Mouse (Mus musculus) MEL (cell line): ENCODE data around the gene Vps18. TPM values are rescaled to one million over a fixed set of nuclear protein-coding genes. Genes with fewer than 3 reads are reported as not detected.
A peak's percentile ranks its signal among the peaks of the same experiment; 100 is the strongest.

Source experiments
- DNase-seq: peaks from one replicate; pipeline ENCODE4 v3.0.0; 2011; ENCODE audit warnings: low read depth, low spot score
- H3K27ac ChIP-seq: 2 replicates; pipeline ENCODE4 v1.5.1; 2012; ENCODE audit warnings: low read depth, mild to moderate bottlenecking, control low read depth, low read length, moderate library complexity; ENCODE audit not compliant: control insufficient read depth
- H3K27me3 ChIP-seq, 2 experiments: fragments of 150-350 bp in 1 of 2; sonication (generic) in 1 of 2; 2 replicates each; pipeline ENCODE4 v1.6.1; 2012; ENCODE audit warnings: low read length in 2 of 2, mild to moderate bottlenecking in 2 of 2, improper control_type of control experiment in 1 of 2, moderate library complexity in 1 of 2; ENCODE audit not compliant: insufficient read depth in 2 of 2, control insufficient read depth in 1 of 2
- H3K36me3 ChIP-seq, 2 experiments: 2 replicates each; pipeline ENCODE4 v1.6.1; 2012 to 2014; ENCODE audit warnings: low read length in 2 of 2, improper control_type of control experiment in 1 of 2, inconsistent platforms in 1 of 2, mild to moderate bottlenecking in 1 of 2; ENCODE audit not compliant: insufficient read depth in 2 of 2, control insufficient read depth in 1 of 2
- H3K4me1 ChIP-seq, 2 experiments: fragments of 150-350 bp in 1 of 2; sonication (generic) in 1 of 2; 2 replicates each; pipeline ENCODE4 v1.6.1; 2012; ENCODE audit warnings: low read length in 2 of 2, improper control_type of control experiment in 1 of 2, mild to moderate bottlenecking in 1 of 2; ENCODE audit not compliant: insufficient read depth in 2 of 2, control insufficient read depth in 1 of 2
- H3K4me3 ChIP-seq, 2 experiments: fragments of 150-350 bp in 1 of 2; sonication (generic) in 1 of 2; 2 replicates each; pipeline ENCODE4 v1.5.1; 2012; ENCODE audit warnings: low read depth in 2 of 2, low read length in 2 of 2, mild to moderate bottlenecking in 2 of 2, moderate library complexity in 2 of 2, control low read depth in 1 of 2, improper control_type of control experiment in 1 of 2; ENCODE audit not compliant: control insufficient read depth in 1 of 2, insufficient read depth in 1 of 2
- H3K79me2 ChIP-seq: 2 replicates; pipeline ENCODE4 v1.6.1; 2012; ENCODE audit warnings: mild to moderate bottlenecking, low read length, moderate library complexity; ENCODE audit not compliant: control insufficient read depth, poor library complexity, insufficient read depth
- H3K9ac ChIP-seq: 2 replicates; pipeline ENCODE4 v1.6.1; 2012; ENCODE audit warnings: low read depth, mild to moderate bottlenecking, control low read depth, low read length, moderate library complexity; ENCODE audit not compliant: control insufficient read depth, poor library complexity, severe bottlenecking
- H3K9me3 ChIP-seq: fragments of 150-350 bp; sonication (generic); replicated peaks from 2 replicates; pipeline ENCODE4 v1.6.1; 2012; ENCODE audit warnings: mild to moderate bottlenecking, low read length, improper control_type of control experiment, moderate library complexity; ENCODE audit not compliant: insufficient read depth
- BHLHE40 ChIP-seq: IDR thresholded peaks from 2 replicates; pipeline ENCODE4 v1.6.1; 2012; ENCODE audit warnings: low read depth, mild to moderate bottlenecking, inconsistent platforms, low read length, improper control_type of control experiment, borderline replicate concordance
- CTCF ChIP-seq, 3 experiments: IDR thresholded peaks in 2 of 3; conservative IDR thresholded peaks in 1 of 3; 2 replicates each; pipeline ENCODE4 v1.5.1; 2011 to 2012; ENCODE audit warnings: low read length in 3 of 3, low read depth in 2 of 3, mild to moderate bottlenecking in 2 of 3, improper control_type of control experiment in 1 of 3, inconsistent platforms in 1 of 3, mixed read lengths in 1 of 3, moderate library complexity in 1 of 3; ENCODE audit not compliant: control insufficient read depth in 1 of 3, insufficient read depth in 1 of 3, poor library complexity in 1 of 3, severe bottlenecking in 1 of 3
- ELF1 ChIP-seq: IDR thresholded peaks from 2 replicates; pipeline ENCODE4 v1.6.1; 2014; ENCODE audit warnings: low read depth, mild to moderate bottlenecking, inconsistent platforms, low read length, improper control_type of control experiment, moderate library complexity
- EP300 ChIP-seq, 2 experiments: IDR thresholded peaks; 2 replicates each; pipeline ENCODE4 v1.6.1; 2011; ENCODE audit warnings: improper control_type of control experiment in 2 of 2, low read length in 2 of 2, low read depth in 1 of 2, mild to moderate bottlenecking in 1 of 2
- ETS1 ChIP-seq: IDR thresholded peaks from 2 replicates; pipeline ENCODE4 v1.6.1; 2012; ENCODE audit warnings: low read depth, mild to moderate bottlenecking, inconsistent platforms, low read length, improper control_type of control experiment, moderate library complexity
- GATA1 ChIP-seq: IDR thresholded peaks from 2 replicates; pipeline ENCODE4 v1.6.1; 2011; ENCODE audit warnings: low read depth, low read length, improper control_type of control experiment
- HCFC1 ChIP-seq: IDR thresholded peaks from 2 replicates; pipeline ENCODE4 v1.6.1; 2012; ENCODE audit warnings: low read depth, mild to moderate bottlenecking, inconsistent platforms, low read length, improper control_type of control experiment, moderate library complexity
- KAT2A ChIP-seq: conservative IDR thresholded peaks from 2 replicates; pipeline ENCODE4 v1.6.1; 2012; ENCODE audit warnings: low read depth, low read length, improper control_type of control experiment, inconsistent platforms
- MAX ChIP-seq: IDR thresholded peaks from 2 replicates; pipeline ENCODE4 v1.6.1; 2011; ENCODE audit warnings: low read length, improper control_type of control experiment
- MAZ ChIP-seq: IDR thresholded peaks from 2 replicates; pipeline ENCODE4 v1.6.1; 2012; ENCODE audit warnings: low read depth, mild to moderate bottlenecking, inconsistent platforms, low read length, improper control_type of control experiment
- MXI1 ChIP-seq: IDR thresholded peaks from 2 replicates; pipeline ENCODE4 v1.6.1; 2011; ENCODE audit warnings: mild to moderate bottlenecking, low read depth, low read length, improper control_type of control experiment
- MYC ChIP-seq: IDR thresholded peaks from 2 replicates; pipeline ENCODE4 v1.6.1; 2011; ENCODE audit warnings: low read depth, mild to moderate bottlenecking, low read length, improper control_type of control experiment, moderate library complexity
- NELFE ChIP-seq: IDR thresholded peaks from 2 replicates; pipeline ENCODE4 v1.6.1; 2011; ENCODE audit warnings: low read depth, low read length, improper control_type of control experiment
- NRF1 ChIP-seq: IDR thresholded peaks from 2 replicates; pipeline ENCODE4 v1.6.1; 2014; ENCODE audit warnings: low read depth, mild to moderate bottlenecking, inconsistent platforms, low read length, improper control_type of control experiment, moderate library complexity; ENCODE audit not compliant: poor library complexity, insufficient read depth, severe bottlenecking
- POLR2A ChIP-seq, 2 experiments: IDR thresholded peaks; 2 replicates each; pipeline ENCODE4 v1.6.1; 2011 to 2012; ENCODE audit warnings: low read length in 2 of 2, mild to moderate bottlenecking in 2 of 2, control low read depth in 1 of 2, improper control_type of control experiment in 1 of 2, low read depth in 1 of 2, moderate library complexity in 1 of 2; ENCODE audit not compliant: control insufficient read depth in 1 of 2, insufficient read depth in 1 of 2, poor library complexity in 1 of 2
- POLR2AphosphoS2 ChIP-seq: IDR thresholded peaks from 2 replicates; pipeline ENCODE4 v1.6.1; 2011; ENCODE audit warnings: low read length, improper control_type of control experiment
- RAD21 ChIP-seq: IDR thresholded peaks from 2 replicates; pipeline ENCODE4 v1.6.1; 2011; ENCODE audit warnings: mild to moderate bottlenecking, low read depth, low read length, improper control_type of control experiment
- RCOR1 ChIP-seq: IDR thresholded peaks from 2 replicates; pipeline ENCODE4 v1.6.1; 2012; ENCODE audit warnings: low read depth, mild to moderate bottlenecking, inconsistent platforms, low read length, improper control_type of control experiment
- SIN3A ChIP-seq: IDR thresholded peaks from 2 replicates; pipeline ENCODE4 v1.6.1; 2012; ENCODE audit warnings: low read length, improper control_type of control experiment, inconsistent platforms
- TBP ChIP-seq: IDR thresholded peaks from 2 replicates; pipeline ENCODE4 v1.8.0; 2011; ENCODE audit warnings: low read depth, low read length, improper control_type of control experiment
- TCF12 ChIP-seq: IDR thresholded peaks from 2 replicates; pipeline ENCODE4 v1.6.1; 2014; ENCODE audit warnings: low read depth, mild to moderate bottlenecking, inconsistent platforms, low read length, improper control_type of control experiment, moderate library complexity
- USF1 ChIP-seq: IDR thresholded peaks from 2 replicates; pipeline ENCODE4 v1.6.1; 2014; ENCODE audit warnings: low read depth, mild to moderate bottlenecking, inconsistent platforms, low read length, improper control_type of control experiment, moderate library complexity
- ZNF384 ChIP-seq: IDR thresholded peaks from 2 replicates; pipeline ENCODE4 v1.6.1; 2012; ENCODE audit warnings: low read depth, mild to moderate bottlenecking, inconsistent platforms, low read length, improper control_type of control experiment
- polyA plus RNA-seq, 2 experiments: library from polyadenylated mRNA; stranded (reverse) in 1 of 2; unstranded in 1 of 2; fragments of >175 nt in 1 of 2; fragments of >200 nt in 1 of 2; gene quantifications; 2 replicates each; pipeline versions ENCODE4 v1.2.1 to v1.2.4; 2012; ENCODE audit warnings: low replicate concordance in 2 of 2, low read depth in 1 of 2; ENCODE audit not compliant: insufficient read length in 2 of 2, insufficient read depth in 1 of 2, missing spikeins in 1 of 2
- total RNA-seq: library from RNA; depleted of rRNA; stranded (reverse); fragments of 300-350 nt; gene quantifications from 2 replicates; pipeline ENCODE4 v1.2.3, GENCODE M21; 2012

Vps18 gene
- total and polyA plus RNA-seq, 3 experiments, result 28.0 to 30.4 TPM; not detected in 1

GRCm38 (mm10) chr2:119281899-119282565 is 6.5 kb upstream of the Vps18 start:
- DNase-seq, result no peak
- no peak overlapping the region for H3K27ac ChIP-seq
- H3K4me3 ChIP-seq, result no peak overlapping the region; a peak in 1 of 4 replicates
- TF ChIP-seq EP300 (IDR thresholded peaks at IDR 0.05; ENCODE audit: low read depth in 1 of 2, low read length in 2 of 2) (peak in 1 of 2 experiments; percentile 45; a peak in 2 of 4 replicates), USF1 (0 out of 2 replicates have a peak, but pooled peaks have one; percentile 16), ETS1 (peak; percentile 74), TCF12 (0 out of 2 replicates have a peak, but pooled peaks have one; percentile 28), SIN3A (no peak), POLR2AphosphoS2 (no peak)
- TF ChIP-seq, all 39 proteins: peak for 4
- H3K79me2 ChIP-seq, result no peaks in the 10 kb centered on the region
- H3K27me3 ChIP-seq, result no peaks in the 10 kb centered on the region
- H3K36me3 ChIP-seq, result no peaks in the 10 kb centered on the region; a peak in 1 of 4 replicates
- no peak overlapping the region for H3K9ac ChIP-seq
- peaks cover 0 to 5% of the 10 kb centered on the region in 2 experiments; a peak in 3 of 4 replicates for H3K4me1 ChIP-seq
- no peaks in the 10 kb centered on the region for H3K9me3 ChIP-seq

DNA sequence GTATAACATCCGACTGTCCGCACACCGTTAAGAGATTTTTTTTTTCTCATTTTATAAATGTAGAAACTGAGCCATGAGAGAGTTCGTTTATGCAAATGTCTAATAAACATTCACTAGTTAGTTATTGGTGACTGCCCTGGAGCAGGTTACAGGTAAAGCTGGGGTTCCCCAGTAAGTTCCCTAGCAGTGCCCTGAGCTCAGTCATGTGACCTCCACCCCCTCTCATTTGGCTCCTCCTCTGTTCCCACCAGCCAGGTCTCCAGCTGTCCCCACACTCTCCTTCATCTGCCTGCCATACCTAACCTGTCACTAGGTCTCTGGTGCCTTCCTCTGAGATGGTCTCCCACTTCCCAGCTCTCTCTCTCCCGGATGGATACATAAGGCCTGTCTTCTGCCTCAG is 1.2 kb upstream of the Vps18 start:
- H3K27ac ChIP-seq, result no peak overlapping the region
- peak overlapping the region in 1 of 2 experiments; percentile 51; a peak in 2 of 4 replicates for H3K4me3 ChIP-seq
- H3K79me2 ChIP-seq, result peaks cover 24% of the 10 kb centered on the region
- TF ChIP-seq USF1, result peak; percentile 80
- TF ChIP-seq RAD21, result no peak
- no peaks in the 10 kb centered on the region for H3K27me3 ChIP-seq
- DNase-seq, result no peak
- H3K4me1 ChIP-seq, result peaks cover 0 to 7% of the 10 kb centered on the region in 2 experiments; a peak in 1 of 4 replicates
- no peaks in the 10 kb centered on the region; a peak in 2 of 4 replicates for H3K36me3 ChIP-seq
- H3K9me3 ChIP-seq, result no peaks in the 10 kb centered on the region
- H3K9ac ChIP-seq, result peak overlapping the region; percentile 65

DNA sequence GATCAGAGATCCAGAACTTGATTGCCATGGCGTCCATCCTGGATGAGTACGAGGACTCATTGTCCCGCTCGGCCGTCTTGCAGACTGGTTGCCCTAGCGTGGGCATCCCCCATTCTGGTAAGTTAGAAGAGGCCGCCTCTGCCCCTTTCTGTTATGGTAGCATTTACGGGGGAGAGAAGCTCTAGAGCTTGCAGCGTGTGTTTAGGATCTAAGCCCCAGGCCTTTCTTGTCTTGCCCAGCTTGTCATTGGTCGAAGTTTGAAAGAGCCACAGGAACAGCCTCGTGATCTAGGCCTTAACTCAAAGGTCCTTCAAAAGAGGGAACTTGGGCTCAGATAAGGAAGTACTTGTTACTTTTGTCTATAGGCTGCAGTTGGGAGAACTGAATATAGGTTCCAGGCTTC is 475 bp downstream of the Vps18 start:
- no peak for TF ChIP-seq CTCF (IDR thresholded peaks at IDR 0.05 in 2 of 3, conservative IDR thresholded peaks at IDR 0.05 in 1 of 3; ENCODE audit: control insufficient read depth in 1 of 3, insufficient read depth in 1 of 3, low read depth in 2 of 3, low read length in 3 of 3, poor library complexity in 1 of 3, severe bottlenecking in 1 of 3)
- TF ChIP-seq ZNF384, result no peak; the same call in 1 of the 2 replicates
- TF ChIP-seq GATA1, result peak; percentile 67
- peak; percentile 44; the same call in 1 of the 2 replicates for TF ChIP-seq TCF12
- no peak for TF ChIP-seq BHLHE40
- TF ChIP-seq POLR2A (IDR thresholded peaks at IDR 0.05; ENCODE audit: control insufficient read depth in 1 of 2, insufficient read depth in 1 of 2, low read depth in 1 of 2, low read length in 2 of 2, poor library complexity in 1 of 2), result peak in 1 of 2 experiments; percentile 22; a peak in 1 of 4 replicates
- no peak for TF ChIP-seq NELFE
- TF ChIP-seq EP300 (IDR thresholded peaks at IDR 0.05; ENCODE audit: low read depth in 1 of 2, low read length in 2 of 2), result peak in 1 of 2 experiments; percentile 21; a peak in 1 of 4 replicates
- peak; percentile 57 for TF ChIP-seq MXI1
- TF ChIP-seq MAZ, result 0 out of 2 replicates have a peak, but pooled peaks have one; percentile 26
- no peak for TF ChIP-seq KAT2A
- TF ChIP-seq MYC, result peak; percentile 94
- peak; percentile 67; the same call in 1 of the 2 replicates for TF ChIP-seq TBP
- TF ChIP-seq ELF1, result peak; percentile 71
- peak; percentile 48; the same call in 1 of the 2 replicates for TF ChIP-seq ETS1
- TF ChIP-seq RAD21, result no peak
- 0 out of 2 replicates have a peak, but pooled peaks have one; percentile 9 for TF ChIP-seq RCOR1
- TF ChIP-seq HCFC1, result no peak; the same call in 1 of the 2 replicates
- TF ChIP-seq NRF1, result no peak
- TF ChIP-seq USF1, result peak; percentile 69; the same call in 1 of the 2 replicates
- peak; percentile 79; the same call in 1 of the 2 replicates for TF ChIP-seq MAX
- Histone ChIP-seq H3K4me3 (peak overlapping the region; percentile 80 to 81), H3K9ac (peak overlapping the region; percentile 86), H3K36me3 (no peaks in the 10 kb centered on the region; a peak in 2 of 4 replicates), H3K9me3 (no peaks in the 10 kb centered on the region), H3K4me1 (peaks cover 0 to 7% of the 10 kb centered on the region in 2 experiments; a peak in 1 of 4 replicates), H3K27ac (peak overlapping the region; percentile 93), H3K27me3 (no peaks in the 10 kb centered on the region), H3K79me2 (peaks cover 27% of the 10 kb centered on the region)
- peak; percentile 91 for DNase-seq
